Mouse (Mus musculus) right cerebral cortex, adult 18-20 months (tissue): ENCODE results near the gene Smug1.

Experiments used
- DNase-seq: peaks from one replicate; pipeline ENCODE4 v3.0.0; 2022; ENCODE audit warnings: mixed read lengths

Gene Smug1

DNA sequence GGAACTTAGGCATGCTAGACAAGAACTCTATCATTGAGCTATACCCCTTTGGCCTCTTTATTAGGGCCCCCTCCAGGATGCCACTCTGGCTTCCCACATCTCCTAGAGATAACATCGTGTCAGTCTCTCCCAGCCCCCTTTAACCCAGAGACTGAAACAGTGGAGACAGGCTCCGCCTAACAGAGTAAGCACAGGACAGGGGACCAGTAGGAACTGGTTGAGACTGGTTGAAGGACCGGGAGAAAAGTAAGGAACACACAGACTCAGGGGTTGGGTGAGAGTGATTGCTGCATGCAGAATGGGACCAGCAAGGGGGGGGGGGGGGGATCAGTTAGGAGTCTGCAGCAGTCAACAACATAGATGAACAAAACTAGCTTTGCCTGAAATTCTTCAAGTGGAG lies 22.7 kb downstream of the Smug1 start:
- DNase-seq: no peak

GRCm38 (mm10) chr15:103135431-103135947 lies 31.4 kb downstream of the Smug1 start:
- DNase-seq: peak; percentile 72

DNA sequence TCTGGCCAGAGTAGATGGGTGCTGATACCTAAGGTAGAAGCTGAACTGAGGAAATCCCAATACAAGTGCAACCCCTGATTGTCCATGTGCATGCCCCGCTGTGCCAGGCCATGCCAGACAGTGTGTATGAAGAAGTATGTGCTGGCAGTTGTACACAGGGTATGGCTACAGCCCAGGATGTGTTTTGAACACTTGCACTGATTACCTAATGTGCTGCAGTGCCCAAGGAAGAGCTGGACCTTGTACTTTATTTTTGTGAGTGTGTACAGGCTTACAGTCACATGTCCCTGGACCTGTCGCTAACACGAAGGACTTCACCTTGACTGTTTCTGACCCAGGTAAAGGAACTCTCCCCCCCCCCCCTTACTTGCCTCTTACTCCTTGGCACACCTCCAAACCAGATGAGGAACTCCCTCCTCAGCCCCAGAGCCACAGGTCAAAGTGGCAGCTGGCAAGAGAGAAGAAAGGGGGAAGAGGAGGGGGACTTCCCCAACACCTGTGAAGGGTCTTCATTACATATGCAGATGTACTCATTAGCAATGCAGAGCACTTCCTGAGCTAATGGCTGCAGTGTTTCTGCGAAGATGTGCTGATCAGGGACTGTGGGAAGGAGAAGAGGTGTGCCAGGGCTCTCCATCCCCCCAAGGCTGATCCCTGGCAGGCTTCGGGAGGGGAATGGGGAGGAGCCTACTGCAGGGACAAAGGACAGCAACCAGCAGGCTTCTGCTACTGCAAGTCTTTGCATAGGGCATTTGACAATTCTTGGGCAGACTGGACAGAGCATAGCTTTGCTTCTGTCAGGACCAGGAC lies 32.4 kb downstream of the Smug1 start:
- no peak for DNase-seq

- DNase-seq: no peak
Measured at GRCm38 (mm10) chr15:103133761-103134160, 33.1 kb downstream of the Smug1 start.

GRCm38 (mm10) chr15:103130729-103131128 lies 36.2 kb downstream of the Smug1 start:
- DNase-seq: no peak

- DNase-seq: no peak
Measured at GRCm38 (mm10) chr15:103129289-103129688, 37.6 kb downstream of the Smug1 start.

GRCm38 (mm10) chr15:103128056-103128833 lies 38.6 kb downstream of the Smug1 start:
- no peak for DNase-seq

GRCm38 (mm10) chr15:103125982-103126381 lies 40.9 kb downstream of the Smug1 start:
- no peak for DNase-seq

DNA sequence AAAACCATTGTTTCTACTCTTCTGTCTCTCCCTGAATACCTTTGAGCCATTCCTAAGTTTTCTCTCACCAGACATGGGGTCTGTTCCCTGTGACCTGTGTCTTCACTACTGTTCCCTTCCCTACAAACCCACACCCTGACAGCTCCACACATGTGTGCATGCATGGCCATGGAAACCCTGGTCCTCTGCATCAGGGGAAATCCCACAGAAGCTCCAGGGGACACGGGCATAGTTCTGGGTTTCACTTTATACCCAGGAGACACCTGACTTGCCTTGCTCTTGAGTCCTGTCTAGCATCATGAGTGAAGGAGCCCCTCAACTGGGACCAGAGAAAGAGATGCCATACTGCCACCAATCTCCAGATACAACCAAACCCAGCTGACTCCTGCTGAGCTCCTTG lies 42.6 kb downstream of the Smug1 start:
- no peak for DNase-seq

GRCm38 (mm10) chr15:103123343-103123742 lies 43.5 kb downstream of the Smug1 start:
- no peak for DNase-seq

- no peak for DNase-seq
Measured at GRCm38 (mm10) chr15:103122372-103122771, 44.5 kb downstream of the Smug1 start.

- DNase-seq: no peak
Measured at GRCm38 (mm10) chr15:103121416-103121815, 45.5 kb downstream of the Smug1 start.

DNA sequence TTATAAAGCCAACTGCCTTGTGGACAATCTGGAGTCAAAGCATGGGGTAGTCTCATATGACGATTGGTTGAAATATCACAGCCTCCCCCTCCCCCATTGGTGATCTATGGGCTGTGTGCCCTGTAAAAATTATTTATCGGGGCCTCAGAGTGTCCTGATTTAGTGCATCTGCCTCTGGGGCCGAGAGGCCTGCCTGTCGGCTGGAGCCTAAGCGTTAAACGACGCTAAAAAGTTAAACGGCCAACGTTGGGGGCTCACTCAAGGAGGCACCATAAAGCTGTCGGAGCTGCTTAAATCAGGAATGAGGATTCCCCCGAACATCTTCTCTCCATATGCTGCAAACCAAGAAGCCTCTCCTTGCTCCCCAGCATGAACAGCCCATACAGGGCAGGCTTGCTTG lies 46.3 kb downstream of the Smug1 start:
- DNase-seq: no peak

DNA sequence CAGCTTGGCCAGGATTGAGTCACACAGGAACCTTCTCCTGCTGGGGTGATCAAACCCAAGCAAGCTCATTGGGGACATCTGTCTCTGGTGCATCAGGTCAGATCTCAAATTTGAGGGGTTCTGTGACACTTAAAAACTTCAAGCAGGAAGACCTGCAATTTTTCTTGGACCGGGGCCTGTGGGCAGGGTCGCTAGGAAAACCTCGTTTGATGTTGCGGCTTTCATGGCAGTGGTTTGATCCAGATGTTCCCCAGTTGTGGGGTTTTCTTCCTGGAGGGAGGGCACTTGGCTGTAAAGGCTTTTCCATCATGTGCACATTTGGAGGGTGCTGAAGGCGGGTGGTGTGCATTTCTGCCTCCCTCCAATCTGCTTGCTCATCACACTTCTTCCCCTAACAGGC lies 51.2 kb downstream of the Smug1 start:
- DNase-seq: no peak

DNA sequence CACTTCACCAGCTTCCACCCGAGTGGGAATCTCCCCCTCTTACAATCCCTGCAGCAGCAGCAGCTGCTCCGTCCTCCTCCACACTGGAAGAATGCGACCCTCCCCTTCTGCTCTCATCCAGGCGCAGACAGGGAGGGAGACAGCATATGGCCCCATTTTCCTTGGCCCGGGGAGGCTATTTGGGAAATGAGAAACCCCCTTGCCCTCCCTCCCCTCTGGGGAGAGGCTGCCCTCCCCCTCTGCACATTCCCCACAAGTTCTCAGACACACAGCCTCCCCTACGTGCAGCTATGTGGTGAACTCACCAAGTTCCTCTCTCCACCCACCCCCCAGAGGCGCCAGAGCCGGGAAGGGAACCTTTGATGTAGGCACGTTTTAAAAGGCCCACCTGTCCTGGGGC lies 51.6 kb downstream of the Smug1 start:
- no peak for DNase-seq

- no peak for DNase-seq
Measured at GRCm38 (mm10) chr15:103113077-103113476, 53.8 kb downstream of the Smug1 start.

- DNase-seq: no peak
Measured at GRCm38 (mm10) chr15:103112309-103112708, 54.6 kb downstream of the Smug1 start.

- no peak for DNase-seq
Measured at GRCm38 (mm10) chr15:103109940-103110339, 57.0 kb downstream of the Smug1 start.

GRCm38 (mm10) chr15:103108066-103108676 lies 58.7 kb downstream of the Smug1 start:
- no peak for DNase-seq

DNA sequence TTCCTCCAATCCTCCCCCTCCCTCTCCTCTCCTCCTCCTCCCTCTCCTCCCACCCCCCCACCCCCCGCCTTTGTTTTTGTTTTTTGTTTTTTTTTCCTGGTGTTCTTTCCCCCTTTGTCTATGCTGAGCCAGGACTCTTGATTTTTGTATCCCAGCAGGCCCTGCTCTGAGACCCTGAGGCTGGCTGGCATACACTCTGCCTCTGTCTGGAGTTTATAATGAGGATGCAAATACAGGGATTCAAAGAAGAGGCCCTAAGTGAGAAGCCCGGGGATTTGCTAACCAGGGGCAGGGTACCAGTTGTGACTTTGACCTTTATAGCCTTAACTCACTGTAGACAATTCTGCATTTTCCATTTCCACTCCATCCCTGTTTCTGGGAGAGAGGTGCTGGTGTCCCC lies 60.7 kb downstream of the Smug1 start:
- no peak for DNase-seq
